Mouse (Mus musculus) megakaryocyte, embryonic 14.5 days (primary cell): ENCODE measurements around the gene Vps41.

Source experiments
- FLI1 ChIP-seq: IDR thresholded peaks from 2 replicates; pipeline ENCODE4 v1.6.1; 2012; ENCODE audit warnings: low read length, inconsistent platforms, mixed read lengths
- GATA1 ChIP-seq: IDR thresholded peaks from 3 replicates; pipeline ENCODE4 v1.6.1; 2012; ENCODE audit warnings: mixed read lengths, low read length, inconsistent platforms, borderline replicate concordance

DNA sequence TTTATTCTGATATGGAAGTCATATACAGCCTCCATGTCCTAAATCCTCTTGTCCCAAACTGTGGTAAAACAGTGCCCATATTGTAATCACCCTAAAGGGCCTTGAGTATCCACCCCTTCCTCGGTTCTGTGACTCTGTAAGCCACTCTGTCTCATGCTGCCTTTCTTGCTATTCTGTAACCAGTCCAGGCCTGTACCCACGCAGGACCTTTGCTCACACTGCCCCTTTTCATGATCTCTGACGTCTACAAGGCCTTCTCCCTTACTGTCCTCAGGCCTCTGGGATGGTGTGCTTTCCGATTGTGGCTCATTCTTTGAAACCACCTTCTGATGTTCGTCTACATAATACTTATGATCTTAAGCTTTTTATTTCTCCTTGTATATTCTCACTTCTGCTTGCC is 1.4 kb downstream of the Vps41 start:
- TF ChIP-seq GATA1 (no peak), FLI1 (no peak)
